Mouse (Mus musculus) E14TG2a.4 (cell line): ENCODE data around the gene Adamtsl1.

Experiments used
- CTCF ChIP-seq: conservative IDR thresholded peaks from 2 replicates; pipeline ENCODE4 v1.5.1; 2014; ENCODE audit warnings: low read length
- NANOG ChIP-seq: IDR thresholded peaks from 2 replicates; pipeline ENCODE4 v1.6.1; 2014; ENCODE audit warnings: borderline replicate concordance, low read length, mixed read lengths
- POU5F1 ChIP-seq: IDR thresholded peaks from 2 replicates; pipeline ENCODE4 v1.6.1; 2014; ENCODE audit warnings: low read length, borderline replicate concordance

- TF ChIP-seq CTCF: no peak
- no peak for TF ChIP-seq NANOG
- TF ChIP-seq POU5F1: no peak
Observed at GRCm38 (mm10) chr4:85842113-85842512, 328.1 kb downstream of the Adamtsl1 start.
